Mouse (Mus musculus) liver, embryonic 14.5 days (tissue): ENCODE results near the gene Nle1. TPM values are rescaled to one million over a fixed set of nuclear protein-coding genes. Genes with fewer than 3 reads are reported as not detected.

ENCODE experiments used
- ATAC-seq: fragments of 200-750 bp; cut with Nextera tagmentation; 2 replicates; pipeline ENCODE4 v1.8.0; 2017; ENCODE audit warnings: moderate number of reproducible peaks, mild to moderate bottlenecking, moderate library complexity; ENCODE audit not compliant: insufficient read depth
- DNase-seq, 3 experiments: peaks; one replicate each; pipeline ENCODE4 v3.0.0-alpha.2; 2012 to 2013; ENCODE audit warnings: low read depth in 3 of 3, low spot score in 3 of 3
- H3K27ac ChIP-seq: fragments of 300-500 bp; sonication (generic); 2 replicates; pipeline ENCODE4 v1.5.1; 2014; ENCODE audit warnings: moderate library complexity, mild to moderate bottlenecking, control low read depth, inconsistent platforms
- H3K27me3 ChIP-seq: fragments of 300-500 bp; sonication (generic); 2 replicates; pipeline ENCODE4 v1.6.1; 2014; ENCODE audit warnings: mild to moderate bottlenecking, low read length, moderate library complexity; ENCODE audit not compliant: control insufficient read depth, insufficient read depth
- H3K36me3 ChIP-seq: fragments of 300-500 bp; sonication (generic); replicated peaks from 2 replicates; pipeline ENCODE4 v1.6.1; 2014; ENCODE audit warnings: low read depth; ENCODE audit not compliant: control insufficient read depth, insufficient read depth
- H3K4me1 ChIP-seq, 2 experiments: fragments of 200-500 bp in 1 of 2; fragments of 300-500 bp in 1 of 2; sonication (generic) in 1 of 2; replicated peaks; 2 replicates each; pipeline ENCODE4 v1.6.1; 2012 to 2014; ENCODE audit warnings: antibody characterized with exemption in 1 of 2, inconsistent platforms in 1 of 2, low read length in 1 of 2; ENCODE audit not compliant: control insufficient read depth in 2 of 2, insufficient read depth in 2 of 2
- H3K4me2 ChIP-seq: fragments of 300-500 bp; sonication (generic); 2 replicates; pipeline ENCODE4 v1.6.1; 2014; ENCODE audit warnings: low read depth, mild to moderate bottlenecking, control low read depth, moderate library complexity
- H3K4me3 ChIP-seq, 2 experiments: fragments of 200-500 bp in 1 of 2; fragments of 300-500 bp in 1 of 2; sonication (generic) in 1 of 2; 2 replicates each; pipeline ENCODE4 v1.5.1; 2012 to 2014; ENCODE audit warnings: low read depth in 2 of 2, low read length in 2 of 2, mild to moderate bottlenecking in 2 of 2, control low read depth in 1 of 2, inconsistent platforms in 1 of 2, moderate library complexity in 1 of 2; ENCODE audit not compliant: insufficient read depth in 1 of 2
- H3K9ac ChIP-seq: fragments of 300-500 bp; sonication (generic); replicated peaks from 2 replicates; pipeline ENCODE4 v1.6.1; 2014; ENCODE audit warnings: mild to moderate bottlenecking, control low read depth, moderate library complexity
- H3K9me3 ChIP-seq: fragments of 300-500 bp; sonication (generic); 2 replicates; pipeline ENCODE4 v1.6.1; 2016; ENCODE audit warnings: low read length, mixed read lengths; ENCODE audit not compliant: control insufficient read depth
- CTCF ChIP-seq: IDR thresholded peaks from 2 replicates; pipeline ENCODE4 v1.5.1; 2016; ENCODE audit warnings: antibody characterized with exemption, low read depth, control low read depth
- EP300 ChIP-seq: IDR thresholded peaks from 2 replicates; pipeline ENCODE4 v1.6.1; 2016; ENCODE audit warnings: antibody characterized with exemption, low read depth
- WGBS: fragments of 180-500 bp; shearing (Covaris S2); extraction: QIAGEN DNeasy Blood & Tissue Kit; methylation state at CpG from one replicate; pipeline ENCODE4 v1.1.7; 2014; ENCODE audit not compliant: insufficient replicate concordance; 5-methylcytosine and 5-hydroxymethylcytosine counted together
- polyA plus RNA-seq, 2 experiments: library from polyadenylated mRNA; depleted of rRNA in 1 of 2; stranded (reverse) in 1 of 2; unstranded in 1 of 2; fragments of >200 nt; fragmentation: Nextera tagmentation in 1 of 2; extraction: Ambion mirVana in 1 of 2; gene quantifications; 2 replicates each; pipeline versions ENCODE4 v1.2.1 to v1.2.3; 2012 to 2014

The Nle1 gene
- polyA plus RNA-seq, 2 experiments: 13.8 to 27.2 TPM

DNA sequence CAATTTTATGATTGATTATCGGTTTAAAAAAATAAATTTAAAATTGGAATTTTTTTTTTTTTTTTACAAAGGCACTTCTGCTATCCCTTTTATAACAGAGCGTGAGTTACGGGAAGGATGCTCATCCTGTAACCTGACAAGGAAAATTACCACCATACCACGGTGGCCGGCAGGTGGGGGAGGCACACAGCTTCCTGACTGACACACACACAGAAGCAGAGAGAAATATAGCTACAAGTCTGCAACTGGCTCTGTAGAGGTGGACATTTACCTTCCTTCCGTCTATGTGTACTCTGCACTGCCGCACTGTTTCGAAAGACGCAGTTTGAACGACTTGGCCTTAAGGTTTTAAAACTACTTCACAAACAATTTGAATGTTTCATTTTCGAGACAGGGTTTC lies 56.1 kb downstream of the Nle1 start:
- WGBS: 74% methylated on average over 11 of the region's 11 CpGs
- Histone ChIP-seq H3K9me3 (no peaks in the 10 kb centered on the region), H3K36me3 (peaks cover 5% of the 10 kb centered on the region; the same call in 1 of the 2 replicates), H3K4me3 (no peak overlapping the region), H3K27ac (peak overlapping the region; percentile 42), H3K9ac (peak overlapping the region; percentile 23; the same call in 1 of the 2 replicates), H3K27me3 (no peaks in the 10 kb centered on the region), H3K4me1 (peaks cover 79 to 82% of the 10 kb centered on the region in 2 experiments), H3K4me2 (peak overlapping the region; percentile 40)
- DNase-seq (no peak), ATAC-seq (no peak)
- no peak for TF ChIP-seq CTCF
- no peak for TF ChIP-seq EP300

Other genes starting within 250 kb of the Nle1 start
- gene Cct6b, start 144.1 kb downstream of the Nle1 start, polyA plus RNA-seq (2012; rRNA removed): 0.08 and 0.09 TPM in 2 replicates
- gene Cct6b, start 144.1 kb downstream of the Nle1 start, polyA plus RNA-seq (2014; fragmentation: Nextera tagmentation; extraction: Ambion mirVana): 0.13 and 0.27 TPM in 2 replicates
- 6.3 and 10.5 TPM in 2 replicates for gene Zfp830, start 144.1 kb downstream of the Nle1 start, polyA plus RNA-seq (2012; rRNA removed)
- gene Zfp830, start 144.1 kb downstream of the Nle1 start, polyA plus RNA-seq (2014; fragmentation: Nextera tagmentation; extraction: Ambion mirVana): 15.1 and 15.5 TPM in 2 replicates
- gene Lig3, start 127.3 kb downstream of the Nle1 start, polyA plus RNA-seq (2012; rRNA removed): 6.3 and 6.5 TPM in 2 replicates
- gene Lig3, start 127.3 kb downstream of the Nle1 start, polyA plus RNA-seq (2014; fragmentation: Nextera tagmentation; extraction: Ambion mirVana): 8.3 and 10.3 TPM in 2 replicates
- 12.6 and 12.9 TPM in 2 replicates for gene Rffl, start 37.2 kb downstream of the Nle1 start, polyA plus RNA-seq (2012; rRNA removed)
- gene Rffl, start 37.2 kb downstream of the Nle1 start, polyA plus RNA-seq (2014; fragmentation: Nextera tagmentation; extraction: Ambion mirVana): 19.0 and 20.6 TPM in 2 replicates
- 2.8 and 3.5 TPM in 2 replicates for gene Rad51d, start 17.8 kb downstream of the Nle1 start, polyA plus RNA-seq (2012; rRNA removed)
- gene Rad51d, start 17.8 kb downstream of the Nle1 start, polyA plus RNA-seq (2014; fragmentation: Nextera tagmentation; extraction: Ambion mirVana): 5.8 and 6.8 TPM in 2 replicates
- 0.07 and 0.09 TPM in 2 replicates for gene Fndc8, start 16.3 kb downstream of the Nle1 start, polyA plus RNA-seq (2012; rRNA removed)
- gene Fndc8, start 16.3 kb downstream of the Nle1 start, polyA plus RNA-seq (2014; fragmentation: Nextera tagmentation; extraction: Ambion mirVana): 0.04 and 0.18 TPM in 2 replicates
- 0.21 and 0.45 TPM in 2 replicates for gene Unc45b, start 2.1 kb upstream of the Nle1 start, polyA plus RNA-seq (2012; rRNA removed)
- gene Unc45b, start 2.1 kb upstream of the Nle1 start, polyA plus RNA-seq (2014; fragmentation: Nextera tagmentation; extraction: Ambion mirVana): 0.57 and 0.95 TPM in 2 replicates
- 0.31 and 0.54 TPM in 2 replicates for gene Slfn5, start 42.9 kb upstream of the Nle1 start, polyA plus RNA-seq (2012; rRNA removed)
- gene Slfn5, start 42.9 kb upstream of the Nle1 start, polyA plus RNA-seq (2014; fragmentation: Nextera tagmentation; extraction: Ambion mirVana): 0.81 and 0.84 TPM in 2 replicates
- 1.8 and 3.8 TPM in 2 replicates for gene Slfn9, start 83.4 kb upstream of the Nle1 start, polyA plus RNA-seq (2012; rRNA removed)
- 5.6 and 5.7 TPM in 2 replicates for gene Slfn9, start 83.4 kb upstream of the Nle1 start, polyA plus RNA-seq (2014; fragmentation: Nextera tagmentation; extraction: Ambion mirVana)
- gene Slfn8, start 112.4 kb upstream of the Nle1 start, polyA plus RNA-seq (2012; rRNA removed): 0.09 and 0.18 TPM in 2 replicates
- 0.22 and 0.37 TPM in 2 replicates for gene Slfn8, start 112.4 kb upstream of the Nle1 start, polyA plus RNA-seq (2014; fragmentation: Nextera tagmentation; extraction: Ambion mirVana)
- 2.4 and 3.6 TPM in 2 replicates for gene Slfn2, start 156.7 kb upstream of the Nle1 start, polyA plus RNA-seq (2012; rRNA removed)
- 7.4 and 8.8 TPM in 2 replicates for gene Slfn2, start 156.7 kb upstream of the Nle1 start, polyA plus RNA-seq (2014; fragmentation: Nextera tagmentation; extraction: Ambion mirVana)
- gene Slfn1, start 208.4 kb upstream of the Nle1 start, polyA plus RNA-seq (2012; rRNA removed): 0.12 and 0.21 TPM in 2 replicates
- 0.08 and 0.28 TPM in 2 replicates for gene Slfn1, start 208.4 kb upstream of the Nle1 start, polyA plus RNA-seq (2014; fragmentation: Nextera tagmentation; extraction: Ambion mirVana)